Mouse (Mus musculus): ENCODE results near the gene Ano7.
A peak's percentile ranks its signal among the peaks of the same experiment; 100 is the strongest.

Gene Ano7

GRCm38 (mm10) chr1:93373665-93374064 lies at the start of gene Ano7:
Gene Ano7 (plus strand): TSS chr1:93373930.
- DNase-seq (ENCODE audit: low spot score), result no peak

- no peak for DNase-seq (ENCODE audit: low spot score)
Observed at GRCm38 (mm10) chr1:93323973-93324372, 49.8 kb upstream of the Ano7 start.

GRCm38 (mm10) chr1:93326446-93326845 lies 47.3 kb upstream of the Ano7 start:
- no peak for DNase-seq (ENCODE audit: low spot score)

- no peak for DNase-seq (ENCODE audit: low spot score)
Observed at GRCm38 (mm10) chr1:93334621-93335020, 39.1 kb upstream of the Ano7 start.

- DNase-seq (ENCODE audit: low spot score), result peak; percentile 94
Observed at GRCm38 (mm10) chr1:93342648-93343503, 30.9 kb upstream of the Ano7 start, which contains the start of the genes Ppp1r7 and Pask. Gene Ppp1r7 (plus strand): TSS chr1:93342854. Gene Pask (minus strand): TSS chr1:93343482.

- peak; percentile 92 for DNase-seq (ENCODE audit: low spot score)
Observed at GRCm38 (mm10) chr1:93343504-93344047, 30.2 kb upstream of the Ano7 start.

GRCm38 (mm10) chr1:93347176-93347575 lies 26.6 kb upstream of the Ano7 start:
- DNase-seq (ENCODE audit: low spot score), result no peak

GRCm38 (mm10) chr1:93349701-93350100 lies 24.0 kb upstream of the Ano7 start:
- no peak for DNase-seq (ENCODE audit: low spot score)

- DNase-seq (ENCODE audit: low spot score), result no peak
Observed at GRCm38 (mm10) chr1:93352724-93353123, 21.0 kb upstream of the Ano7 start.

GRCm38 (mm10) chr1:93362661-93363060 lies 11.1 kb upstream of the Ano7 start:
- no peak for DNase-seq (ENCODE audit: low spot score)

GRCm38 (mm10) chr1:93365641-93366040 lies 8.1 kb upstream of the Ano7 start:
- no peak for DNase-seq (ENCODE audit: low spot score)

GRCm38 (mm10) chr1:93377307-93377706 lies 3.6 kb downstream of the Ano7 start:
- DNase-seq (ENCODE audit: low spot score), result no peak

GRCm38 (mm10) chr1:93379117-93379516 lies 5.4 kb downstream of the Ano7 start:
- DNase-seq (ENCODE audit: low spot score), result no peak

GRCm38 (mm10) chr1:93387198-93387597 lies 13.5 kb downstream of the Ano7 start:
- no peak for DNase-seq (ENCODE audit: low spot score)

- no peak for DNase-seq (ENCODE audit: low spot score)
Observed at GRCm38 (mm10) chr1:93388906-93389305, 15.2 kb downstream of the Ano7 start.

- DNase-seq (ENCODE audit: low spot score), result no peak
Observed at GRCm38 (mm10) chr1:93401191-93402052, 27.7 kb downstream of the Ano7 start.

- no peak for DNase-seq (ENCODE audit: low spot score)
Observed at GRCm38 (mm10) chr1:93403403-93403802, 29.7 kb downstream of the Ano7 start.

- DNase-seq (ENCODE audit: low spot score), result no peak
Observed at GRCm38 (mm10) chr1:93432087-93432486, 58.4 kb downstream of the Ano7 start.

GRCm38 (mm10) chr1:93439321-93439720 lies 65.6 kb downstream of the Ano7 start:
- no peak for DNase-seq (ENCODE audit: low spot score)

GRCm38 (mm10) chr1:93444405-93445110 lies 70.8 kb downstream of the Ano7 start:
- peak; percentile 18 for DNase-seq (ENCODE audit: low spot score)

- peak; percentile 26 for DNase-seq (ENCODE audit: low spot score)
Observed at GRCm38 (mm10) chr1:93445111-93445821, 71.5 kb downstream of the Ano7 start.

Measured in left cerebral cortex, adult 11 months (tissue).